Mouse (Mus musculus) limb, embryonic 13.5 days (tissue): ENCODE measurements around the gene Eps8l1. TPM values are rescaled to one million over a fixed set of nuclear protein-coding genes. Genes with fewer than 3 reads are reported as not detected.

Experiments
- ATAC-seq: fragments of 200-750 bp; cut with Nextera tagmentation; 2 replicates; pipeline ENCODE4 v1.8.0; 2017; ENCODE audit warnings: low read depth, moderate number of reproducible peaks, moderate TSS enrichment; ENCODE audit not compliant: low FRiP score
- H3K27ac ChIP-seq: fragments of 300-500 bp; sonication (generic); 2 replicates; pipeline ENCODE4 v1.5.1; 2015; ENCODE audit warnings: inconsistent platforms, mild to moderate bottlenecking, moderate library complexity
- H3K27me3 ChIP-seq: fragments of 300-500 bp; sonication (generic); 2 replicates; pipeline ENCODE4 v1.6.1; 2015; ENCODE audit warnings: mild to moderate bottlenecking, inconsistent platforms
- H3K36me3 ChIP-seq: fragments of 300-500 bp; sonication (generic); 2 replicates; pipeline ENCODE4 v1.6.1; 2015; ENCODE audit warnings: inconsistent platforms, mild to moderate bottlenecking, moderate library complexity
- H3K4me1 ChIP-seq: fragments of 300-500 bp; sonication (generic); 2 replicates; pipeline ENCODE4 v1.6.1; 2015; ENCODE audit warnings: inconsistent platforms
- H3K4me2 ChIP-seq: fragments of 300-500 bp; sonication (generic); replicated peaks from 2 replicates; pipeline ENCODE4 v1.6.1; 2015; ENCODE audit warnings: inconsistent platforms, mild to moderate bottlenecking, moderate library complexity
- H3K4me3 ChIP-seq: fragments of 300-500 bp; sonication (generic); 2 replicates; pipeline ENCODE4 v1.5.1; 2015; ENCODE audit warnings: moderate library complexity, mild to moderate bottlenecking, inconsistent platforms
- H3K9ac ChIP-seq: fragments of 300-500 bp; sonication (generic); 2 replicates; pipeline ENCODE4 v1.6.1; 2015; ENCODE audit warnings: mild to moderate bottlenecking, inconsistent platforms
- H3K9me3 ChIP-seq: fragments of 300-500 bp; sonication (generic); 2 replicates; pipeline ENCODE4 v1.6.1; 2016; ENCODE audit warnings: inconsistent platforms
- WGBS: fragments of 180-500 bp; shearing (Covaris S2); methylation state at CpG from one replicate; pipeline ENCODE4 v1.1.7; 2015; 5-methylcytosine and 5-hydroxymethylcytosine counted together
- polyA plus RNA-seq: library from polyadenylated mRNA; unstranded; fragments of >200 nt; fragmentation: Nextera tagmentation; extraction: Ambion mirVana; gene quantifications from 2 replicates; pipeline ENCODE4 v1.2.1, GENCODE M21; 2015

Eps8l1 gene
- polyA plus RNA-seq, 1 experiment from 2014 or later, result 6.3 TPM

DNA sequence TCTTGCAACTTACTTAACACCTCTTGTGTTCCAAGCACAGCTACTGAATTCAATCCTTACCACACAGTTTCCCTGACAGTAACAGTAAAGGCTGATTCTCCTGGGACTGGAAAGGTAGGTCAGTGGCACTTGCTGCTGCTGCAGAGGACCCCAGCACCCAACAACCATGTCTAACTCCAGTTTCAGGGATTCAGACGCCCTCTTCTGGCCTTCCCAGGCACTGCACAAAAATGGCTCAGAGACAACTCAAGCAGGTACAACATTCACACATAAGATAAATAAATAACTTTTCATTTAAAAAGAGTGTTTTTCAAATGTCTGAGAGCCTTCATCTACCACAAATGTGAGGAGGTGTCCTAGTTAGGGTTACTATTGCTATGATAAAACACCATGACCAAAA, 13.3 kb upstream of the Eps8l1 start:
- WGBS, result 5% methylated on average over 1 of the region's 1 CpGs
- H3K4me2 ChIP-seq, result no peak overlapping the region
- peaks cover 21% of the 10 kb centered on the region for H3K36me3 ChIP-seq
- no peak overlapping the region for H3K9ac ChIP-seq
- no peak overlapping the region for H3K27ac ChIP-seq
- no peaks in the 10 kb centered on the region for H3K27me3 ChIP-seq
- H3K4me3 ChIP-seq, result no peak overlapping the region
- no peaks in the 10 kb centered on the region for H3K9me3 ChIP-seq
- H3K4me1 ChIP-seq, result peaks cover 7% of the 10 kb centered on the region; the same call in 1 of the 2 replicates
- ATAC-seq, result no peak

DNA sequence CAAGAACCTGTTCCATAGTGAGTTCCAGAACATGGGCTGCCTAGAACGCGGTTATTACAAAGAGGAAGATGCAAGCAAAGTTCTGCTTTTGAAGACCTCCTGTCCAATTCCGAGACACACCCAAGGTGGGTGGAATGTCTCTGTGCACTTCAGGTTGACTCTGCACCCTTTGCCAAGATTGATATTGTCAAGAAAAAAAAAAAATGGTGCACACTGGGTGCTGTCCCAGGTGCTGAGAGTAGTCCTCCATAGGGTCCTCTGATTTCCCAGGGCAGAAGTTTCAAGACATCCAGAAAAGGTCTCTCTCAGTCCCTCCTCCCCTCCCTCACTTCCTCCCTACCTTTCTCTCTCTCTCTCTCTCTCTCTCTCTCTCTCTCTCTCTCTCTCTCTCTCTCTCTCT, 12.0 kb upstream of the Eps8l1 start:
- WGBS, result 86% methylated on average over 3 of the region's 3 CpGs
- no peak for ATAC-seq

DNA sequence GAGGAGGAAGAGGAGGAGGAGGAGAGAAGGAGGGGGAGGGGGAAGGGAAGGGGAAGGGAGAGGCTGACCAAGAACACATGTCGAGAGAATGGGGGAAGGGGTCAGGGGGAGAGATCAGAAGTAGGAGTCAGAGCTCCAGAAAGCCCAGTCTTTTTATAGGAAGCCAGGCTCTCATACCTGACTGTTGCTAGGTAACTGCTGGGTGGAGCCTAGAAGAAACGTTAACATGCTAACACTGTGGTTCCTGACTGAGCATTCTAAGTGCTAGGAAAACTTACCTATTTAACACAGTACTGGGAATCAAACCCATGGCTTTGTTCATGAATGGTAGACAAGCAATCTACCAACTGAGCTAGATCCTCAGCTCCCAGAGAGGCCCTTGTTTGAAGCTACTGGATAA, 11.3 kb upstream of the Eps8l1 start:
- peaks cover 7% of the 10 kb centered on the region; the same call in 1 of the 2 replicates for H3K4me1 ChIP-seq
- no peak overlapping the region for H3K9ac ChIP-seq
- H3K27ac ChIP-seq, result no peak overlapping the region
- H3K4me3 ChIP-seq, result no peak overlapping the region
- H3K36me3 ChIP-seq, result peaks cover under 1% of the 10 kb centered on the region
- H3K4me2 ChIP-seq, result no peak overlapping the region
- no peak for ATAC-seq
- WGBS, result 5% methylated on average over 2 of the region's 2 CpGs
- no peaks in the 10 kb centered on the region for H3K27me3 ChIP-seq
- no peaks in the 10 kb centered on the region for H3K9me3 ChIP-seq

More for the DNA sequence above, 12.0 kb upstream of the Eps8l1 start:
- Histone ChIP-seq H3K4me2 (no peak overlapping the region), H3K36me3 (peaks cover 8% of the 10 kb centered on the region), H3K4me1 (peaks cover 7% of the 10 kb centered on the region; the same call in 1 of the 2 replicates), H3K4me3 (no peak overlapping the region), H3K27me3 (no peaks in the 10 kb centered on the region), H3K9ac (no peak overlapping the region), H3K27ac (no peak overlapping the region), H3K9me3 (no peaks in the 10 kb centered on the region)

DNA sequence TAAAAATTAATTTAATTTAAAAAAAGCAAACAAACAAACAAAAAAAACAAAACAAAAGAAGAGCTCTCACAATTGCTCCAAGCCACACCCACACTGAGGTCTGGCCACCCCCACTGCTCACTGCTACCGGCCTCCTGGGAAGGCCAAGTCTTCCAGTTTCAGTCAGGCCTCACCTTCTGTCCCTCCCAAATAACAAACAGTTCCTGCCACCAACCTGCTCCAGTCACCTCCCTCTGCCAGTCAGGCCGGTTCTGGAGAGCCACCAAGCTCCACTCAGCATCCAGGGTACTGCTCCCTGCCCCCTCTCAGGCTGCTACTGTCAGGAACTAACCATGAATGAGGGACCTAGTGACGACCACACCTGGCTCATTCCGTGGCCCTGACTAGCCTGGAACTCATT, 7.8 kb upstream of the Eps8l1 start:
- no peak overlapping the region for H3K9ac ChIP-seq
- 13% methylated on average over 4 of the region's 4 CpGs for WGBS
- H3K27me3 ChIP-seq, result no peaks in the 10 kb centered on the region
- H3K4me1 ChIP-seq, result 0 out of 2 replicates have a peak, but pooled peaks cover 4% of the 10 kb centered on the region
- no peak overlapping the region for H3K27ac ChIP-seq
- H3K36me3 ChIP-seq, result no peaks in the 10 kb centered on the region
- H3K4me3 ChIP-seq, result no peak overlapping the region
- ATAC-seq, result no peak
- no peak overlapping the region for H3K4me2 ChIP-seq
- no peaks in the 10 kb centered on the region for H3K9me3 ChIP-seq

DNA sequence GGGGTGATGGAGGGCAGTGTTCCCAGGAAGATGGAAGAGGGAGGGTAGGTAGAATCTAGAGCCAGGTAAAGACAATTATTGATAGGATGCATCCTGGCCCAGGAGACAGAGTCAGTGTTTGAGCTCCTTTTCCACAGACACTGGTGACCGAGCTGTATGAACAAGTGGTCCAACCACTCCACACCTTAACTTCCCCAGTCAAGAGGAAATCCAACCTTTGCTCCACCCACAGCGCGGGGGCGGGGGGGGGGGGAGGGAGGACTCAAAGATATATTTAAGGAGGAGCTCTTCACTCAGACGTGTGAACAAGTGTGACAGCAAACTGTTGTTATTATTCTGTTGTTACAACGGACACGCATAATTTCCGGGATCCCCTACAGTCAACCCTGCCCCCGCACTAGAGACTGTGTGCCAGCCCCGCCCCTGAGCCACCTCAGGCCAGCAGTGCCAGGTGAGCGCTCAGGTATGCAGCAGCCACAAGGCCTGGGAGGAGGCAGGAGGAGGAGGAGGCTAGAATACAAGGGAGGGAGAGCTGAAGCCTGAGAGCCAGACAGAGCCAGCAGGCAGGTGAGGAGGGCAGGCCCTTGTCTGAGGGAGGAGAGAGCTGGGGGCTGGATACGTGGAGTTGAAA, 3.8 kb downstream of the Eps8l1 start:
- H3K27ac ChIP-seq, result 0 out of 2 replicates have a peak overlapping the region, but pooled peaks have one; percentile 11
- H3K9ac ChIP-seq, result no peak overlapping the region
- H3K9me3 ChIP-seq, result no peaks in the 10 kb centered on the region
- 8% methylated on average over 12 of the region's 12 CpGs for WGBS
- H3K4me2 ChIP-seq, result no peak overlapping the region
- H3K36me3 ChIP-seq, result no peaks in the 10 kb centered on the region
- 0 out of 2 replicates have a peak, but pooled peaks have one; percentile 30 for ATAC-seq
- peaks cover 7% of the 10 kb centered on the region; the same call in 1 of the 2 replicates for H3K27me3 ChIP-seq
- no peak overlapping the region for H3K4me3 ChIP-seq
- no peaks in the 10 kb centered on the region for H3K4me1 ChIP-seq

DNA sequence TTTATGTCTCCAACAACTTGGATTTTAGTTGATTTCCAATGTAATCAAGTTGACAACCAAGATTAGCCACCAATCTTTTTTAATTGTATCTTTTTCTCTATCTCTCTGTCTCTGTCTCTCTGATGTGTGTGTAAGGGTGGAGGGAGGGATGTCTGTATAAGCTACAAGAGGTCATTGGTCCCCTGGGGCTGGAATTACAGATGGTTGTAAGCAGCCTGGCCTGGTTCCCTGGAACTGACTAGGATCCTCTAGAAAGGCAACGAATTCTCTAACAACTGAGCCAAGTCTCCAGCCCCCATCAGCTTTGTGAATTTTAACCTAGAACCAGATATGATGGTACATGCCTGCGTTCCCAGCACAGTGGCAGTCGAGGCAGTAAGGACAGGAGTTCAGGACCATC, 7.3 kb downstream of the Eps8l1 start:
- H3K27me3 ChIP-seq, result peaks cover 42% of the 10 kb centered on the region
- H3K4me1 ChIP-seq, result peaks cover 10% of the 10 kb centered on the region; the same call in 1 of the 2 replicates
- WGBS, result 65% methylated on average over 3 of the region's 3 CpGs
- H3K9me3 ChIP-seq, result no peaks in the 10 kb centered on the region
- H3K27ac ChIP-seq, result no peak overlapping the region
- no peak overlapping the region for H3K4me2 ChIP-seq
- H3K36me3 ChIP-seq, result no peaks in the 10 kb centered on the region
- no peak overlapping the region for H3K9ac ChIP-seq
- no peak overlapping the region for H3K4me3 ChIP-seq
- no peak for ATAC-seq

DNA sequence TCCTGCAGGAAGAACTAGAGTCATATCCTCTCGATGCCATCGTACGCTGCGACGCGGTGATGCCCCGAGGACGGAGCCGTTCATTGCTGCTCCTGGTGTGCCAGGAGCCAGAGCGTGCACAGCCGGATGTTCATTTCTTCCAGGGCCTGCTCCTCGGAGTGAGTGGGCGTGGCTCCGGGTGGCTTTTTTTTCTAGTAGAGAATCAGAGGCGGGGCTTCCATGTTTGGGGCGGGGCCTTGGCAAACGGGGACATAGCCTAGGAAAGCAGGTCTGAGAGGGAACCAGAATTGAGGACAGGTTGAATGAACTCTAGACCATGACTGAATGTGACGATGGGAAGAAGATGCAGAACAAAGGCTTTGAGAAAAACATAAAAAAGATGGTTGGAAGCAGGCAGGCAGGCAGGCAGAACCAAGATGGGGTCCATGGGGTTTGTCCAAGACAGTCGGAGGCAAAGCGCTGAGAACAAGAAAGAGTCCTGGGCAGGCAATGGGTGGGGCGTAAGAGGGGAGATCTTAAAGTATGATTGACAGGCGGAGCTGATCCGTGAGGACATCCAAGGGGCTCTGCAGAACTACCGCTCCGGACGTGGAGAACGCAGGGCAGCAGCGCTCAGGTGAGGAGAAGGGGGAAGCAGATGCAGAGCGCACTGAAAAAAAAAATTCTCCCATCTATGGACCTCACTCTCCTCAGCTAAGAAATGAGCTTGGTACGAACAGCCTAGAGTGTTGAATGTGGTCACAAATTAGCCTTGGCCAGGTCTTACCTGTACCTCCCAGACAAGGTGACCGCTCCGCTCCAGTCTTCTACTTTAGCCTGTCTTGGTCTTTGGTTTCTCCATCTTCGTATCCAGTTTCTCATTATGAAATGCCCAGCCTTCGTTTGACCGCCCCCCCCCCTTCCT, 10.1 kb downstream of the Eps8l1 start:
- Histone ChIP-seq H3K4me1 (peaks cover 14% of the 10 kb centered on the region; the same call in 1 of the 2 replicates), H3K27ac (no peak overlapping the region), H3K4me2 (peak overlapping the region; percentile 76), H3K36me3 (no peaks in the 10 kb centered on the region), H3K9me3 (no peaks in the 10 kb centered on the region), H3K4me3 (peak overlapping the region; percentile 45), H3K9ac (peak overlapping the region; percentile 51), H3K27me3 (peaks cover 69% of the 10 kb centered on the region)
- WGBS, result 3% methylated on average over 34 of the region's 35 CpGs
- ATAC-seq, result peak; percentile 51

DNA sequence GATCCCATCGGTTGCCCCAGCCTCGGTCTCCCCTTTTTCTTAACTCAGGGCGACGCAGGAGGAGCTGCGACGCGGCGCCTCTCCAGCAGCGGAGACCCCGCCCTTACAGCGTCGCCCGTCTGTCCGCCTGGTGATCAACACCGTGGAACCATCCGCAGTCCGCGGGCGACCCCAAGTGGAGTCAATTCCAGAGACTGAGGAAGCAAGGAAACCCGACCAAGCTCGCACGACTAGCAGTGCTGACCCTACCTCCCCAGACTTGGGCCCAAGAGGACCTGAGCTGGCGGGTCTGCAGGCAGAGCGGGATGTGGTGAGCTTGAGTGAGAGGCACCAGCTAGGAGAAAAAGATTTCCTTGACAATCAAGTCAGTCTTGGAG, 10.7 kb downstream of the Eps8l1 start:
- no peaks in the 10 kb centered on the region for H3K9me3 ChIP-seq
- H3K4me2 ChIP-seq, result peak overlapping the region; percentile 76
- H3K27ac ChIP-seq, result no peak overlapping the region
- WGBS, result under 1% methylated on average over 24 of the region's 24 CpGs
- H3K4me3 ChIP-seq, result peak overlapping the region; percentile 45
- peak; percentile 89 for ATAC-seq
- no peaks in the 10 kb centered on the region for H3K36me3 ChIP-seq
- H3K4me1 ChIP-seq, result peaks cover 14% of the 10 kb centered on the region; the same call in 1 of the 2 replicates
- H3K9ac ChIP-seq, result peak overlapping the region; percentile 51
- peaks cover 75% of the 10 kb centered on the region for H3K27me3 ChIP-seq

DNA sequence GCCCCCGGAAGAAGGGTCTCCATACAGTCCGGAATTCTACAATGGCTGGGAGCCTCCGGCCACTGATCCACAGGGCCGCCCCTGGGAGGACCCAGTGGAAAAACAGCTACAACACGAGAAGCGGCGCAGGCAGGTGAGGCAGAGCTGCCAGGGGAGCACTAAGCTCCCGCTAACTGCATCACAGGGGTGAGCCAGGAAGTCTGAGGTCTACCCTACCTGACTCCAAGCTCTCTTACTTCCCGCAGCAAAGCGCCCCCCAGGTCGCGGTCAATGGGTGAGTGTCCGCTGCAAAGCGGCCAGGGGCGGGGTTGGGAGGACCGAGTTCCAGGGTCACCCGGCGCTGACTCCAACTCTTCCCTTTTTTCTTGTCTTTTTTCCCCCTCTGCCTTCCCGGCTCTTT, 13.5 kb downstream of the Eps8l1 start:
- no peak overlapping the region; the same call in 1 of the 2 replicates for H3K4me3 ChIP-seq

DNA sequence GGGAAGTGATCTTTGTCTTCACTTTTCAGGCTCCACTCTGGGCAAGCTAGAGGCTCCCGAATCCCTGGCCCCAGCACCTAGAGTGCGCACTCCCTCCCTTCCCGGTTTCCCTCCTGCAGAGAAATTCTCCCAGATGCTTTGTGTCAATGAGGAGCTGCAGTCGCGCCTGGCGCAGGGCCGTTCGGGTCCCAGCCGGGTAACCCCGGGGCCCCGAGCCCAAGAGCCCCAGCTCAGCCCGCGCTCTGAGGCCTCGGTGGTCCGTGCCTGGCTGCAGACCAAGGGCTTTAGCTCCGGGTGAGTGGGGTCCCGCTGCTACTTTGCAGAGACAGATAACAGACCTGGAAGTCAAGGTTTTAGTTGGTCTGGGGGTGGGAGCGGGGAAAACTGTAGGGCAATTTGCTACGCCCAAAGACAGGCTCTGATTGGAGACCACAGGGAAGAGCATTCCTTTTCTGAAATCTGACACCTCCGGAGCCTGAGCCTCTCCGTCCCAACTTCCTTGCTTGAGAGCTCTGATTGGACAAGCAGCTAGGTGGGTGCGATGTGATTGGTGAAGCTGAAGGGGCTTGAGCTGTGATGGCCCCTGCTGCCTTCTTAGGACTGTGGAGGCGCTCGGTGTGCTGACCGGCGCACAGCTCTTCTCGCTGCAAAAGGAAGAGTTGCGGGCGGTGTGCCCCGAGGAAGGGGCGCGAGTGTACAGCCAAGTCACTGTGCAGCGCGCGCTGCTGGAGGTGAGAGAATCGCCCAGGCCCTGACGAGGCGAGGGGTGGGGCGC, 17.7 kb downstream of the Eps8l1 start:
- peak; percentile 97 for ATAC-seq
- peak overlapping the region; percentile 96 for H3K27ac ChIP-seq
- H3K4me2 ChIP-seq, result peak overlapping the region; percentile 86
- H3K27me3 ChIP-seq, result peaks cover 34% of the 10 kb centered on the region
- peak overlapping the region; percentile 71 for H3K9ac ChIP-seq
- H3K36me3 ChIP-seq, result peaks cover 28% of the 10 kb centered on the region
- under 1% methylated on average over 39 of the region's 39 CpGs for WGBS
- H3K4me3 ChIP-seq, result peak overlapping the region; percentile 54
- H3K4me1 ChIP-seq, result peaks cover 22% of the 10 kb centered on the region
- H3K9me3 ChIP-seq, result no peaks in the 10 kb centered on the region

More for the DNA sequence above, 13.5 kb downstream of the Eps8l1 start:
- 6% methylated on average over 18 of the region's 19 CpGs for WGBS
- Histone ChIP-seq H3K9me3 (no peaks in the 10 kb centered on the region), H3K9ac (no peak overlapping the region), H3K4me2 (no peak overlapping the region), H3K27ac (no peak overlapping the region), H3K4me1 (peaks cover 25% of the 10 kb centered on the region), H3K36me3 (no peaks in the 10 kb centered on the region), H3K27me3 (peaks cover 76% of the 10 kb centered on the region)
- ATAC-seq, result no peak

DNA sequence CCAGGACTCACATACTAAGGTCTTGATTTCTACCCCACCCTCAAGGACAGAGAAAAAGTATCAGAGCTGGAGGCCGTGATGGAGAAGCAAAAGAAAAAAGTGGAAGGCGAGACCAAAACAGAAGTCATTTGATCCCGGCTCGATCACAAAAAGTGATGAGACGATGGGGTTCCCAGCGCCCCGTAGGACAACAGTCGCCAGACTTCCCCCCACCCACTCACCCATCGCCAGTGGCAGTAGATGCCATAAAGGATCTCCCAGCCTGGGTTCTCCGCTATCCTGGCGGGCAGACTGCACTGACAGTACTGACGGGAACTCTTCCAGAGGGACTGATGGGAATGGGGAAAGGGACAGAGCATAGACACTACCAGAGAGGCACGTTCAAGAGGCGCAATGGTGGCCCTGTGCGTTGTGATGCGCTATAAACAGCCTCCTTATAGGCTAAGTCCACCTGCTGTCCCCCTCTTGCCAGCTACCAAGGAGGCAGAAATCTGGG, 18.4 kb downstream of the Eps8l1 start:
- 2% methylated on average over 16 of the region's 16 CpGs for WGBS
- ATAC-seq, result peak; percentile 10; the same call in 1 of the 2 replicates
- peaks cover 35% of the 10 kb centered on the region for H3K36me3 ChIP-seq

More for the DNA sequence above, 18.4 kb downstream of the Eps8l1 start:
- H3K4me1 ChIP-seq, result peaks cover 22% of the 10 kb centered on the region
- peak overlapping the region; percentile 86 for H3K27ac ChIP-seq
- peak overlapping the region; percentile 54 for H3K4me3 ChIP-seq
- peak overlapping the region; percentile 86 for H3K4me2 ChIP-seq
- H3K9me3 ChIP-seq, result no peaks in the 10 kb centered on the region
- H3K27me3 ChIP-seq, result peaks cover 28% of the 10 kb centered on the region
- peak overlapping the region; percentile 71 for H3K9ac ChIP-seq
